Mouse (Mus musculus) neural tube, embryonic 11.5 days (tissue): ENCODE data around the gene Mfsd4b2. TPM values are rescaled to one million over a fixed set of nuclear protein-coding genes. Genes with fewer than 3 reads are reported as not detected.
A peak's percentile ranks its signal among the peaks of the same experiment; 100 is the strongest.

ENCODE experiments used
- ATAC-seq: fragments of 200-750 bp; cut with Nextera tagmentation; 2 replicates; pipeline ENCODE4 v1.8.0; 2017; ENCODE audit warnings: moderate number of reproducible peaks, mild to moderate bottlenecking, moderate TSS enrichment, moderate library complexity; ENCODE audit not compliant: insufficient read depth, low FRiP score, low TSS enrichment
- DNase-seq: peaks from one replicate; pipeline ENCODE4 v3.0.0-alpha.2; 2015; ENCODE audit warnings: low spot score
- H3K27ac ChIP-seq: fragments of 300-500 bp; sonication (generic); 2 replicates; pipeline ENCODE4 v1.5.1; 2014; ENCODE audit warnings: low read depth, mild to moderate bottlenecking, low read length
- H3K27me3 ChIP-seq: fragments of 300-500 bp; sonication (generic); 2 replicates; pipeline ENCODE4 v1.6.1; 2014; ENCODE audit warnings: mild to moderate bottlenecking, low read length, mixed read lengths; ENCODE audit not compliant: control insufficient read depth, insufficient read depth
- H3K36me3 ChIP-seq: fragments of 300-500 bp; sonication (generic); 2 replicates; pipeline ENCODE4 v1.6.1; 2014; ENCODE audit warnings: mild to moderate bottlenecking, low read length, moderate library complexity, mixed read lengths; ENCODE audit not compliant: control insufficient read depth, insufficient read depth
- H3K4me1 ChIP-seq: fragments of 300-500 bp; sonication (generic); 2 replicates; pipeline ENCODE4 v1.6.1; 2014; ENCODE audit warnings: low read length, mixed read lengths; ENCODE audit not compliant: control insufficient read depth, insufficient read depth
- H3K4me2 ChIP-seq: fragments of 300-500 bp; sonication (generic); 2 replicates; pipeline ENCODE4 v1.6.1; 2014; ENCODE audit warnings: low read depth, mild to moderate bottlenecking, moderate library complexity
- H3K4me3 ChIP-seq: fragments of 300-500 bp; sonication (generic); 2 replicates; pipeline ENCODE4 v1.5.1; 2014; ENCODE audit warnings: low read depth, low read length
- H3K9ac ChIP-seq: fragments of 300-500 bp; sonication (generic); 2 replicates; pipeline ENCODE4 v1.6.1; 2014; ENCODE audit warnings: mild to moderate bottlenecking, low read length
- H3K9me3 ChIP-seq: fragments of 300-500 bp; sonication (generic); 2 replicates; pipeline ENCODE4 v1.6.1; 2016; ENCODE audit warnings: low read length; ENCODE audit not compliant: control insufficient read depth
- WGBS: fragments of 180-500 bp; shearing (Covaris S2); extraction: QIAGEN DNeasy Blood & Tissue Kit; methylation state at CpG from one replicate; pipeline ENCODE4 v1.1.7; 2014; 5-methylcytosine and 5-hydroxymethylcytosine counted together
- polyA plus RNA-seq: library from polyadenylated mRNA; unstranded; fragments of >200 nt; fragmentation: Nextera tagmentation; extraction: Ambion mirVana; gene quantifications from 2 replicates; pipeline ENCODE4 v1.2.1, GENCODE M21; 2014

Gene Mfsd4b2
- not detected in 2 replicates for polyA plus RNA-seq

- H3K27ac ChIP-seq: no peak within 1 kb of the TSS
- H3K27me3 ChIP-seq: peaks cover 10% of the 10 kb centered on the region
- H3K9me3 ChIP-seq: no peaks in the 10 kb centered on the region
- H3K4me3 ChIP-seq: peak within 1 kb of the TSS; percentile 38
- peak; percentile 65 for DNase-seq
- peak within 1 kb of the TSS; percentile 73 for H3K4me2 ChIP-seq
- under 1% methylated on average over 41 of the region's 41 CpGs for WGBS
- H3K36me3 ChIP-seq: no peaks in the 10 kb centered on the region
- ATAC-seq: peak; percentile 50; the same call in 1 of the 2 replicates
- peak within 1 kb of the TSS; percentile 61 for H3K9ac ChIP-seq
- H3K4me1 ChIP-seq: no peaks in the 10 kb centered on the region
These were observed at the start of gene Mfsd4b2 for GRCm38 (mm10) chr10:39926616-39927139. Gene Mfsd4b2, minus strand, starts transcription at chr10:39926923.

GRCm38 (mm10) chr10:39975771-39976170 lies 49.0 kb upstream of the Mfsd4b2 start:
- H3K9me3 ChIP-seq: peaks cover 5% of the 10 kb centered on the region; the same call in 1 of the 2 replicates
- H3K27ac ChIP-seq: no peak overlapping the region
- no peaks in the 10 kb centered on the region for H3K36me3 ChIP-seq
- no peak overlapping the region for H3K9ac ChIP-seq
- 46% methylated on average over 2 of the region's 2 CpGs for WGBS
- DNase-seq: no peak
- H3K4me2 ChIP-seq: no peak overlapping the region
- no peak overlapping the region for H3K4me3 ChIP-seq
- H3K4me1 ChIP-seq: no peaks in the 10 kb centered on the region
- H3K27me3 ChIP-seq: no peaks in the 10 kb centered on the region
- no peak for ATAC-seq

- Histone ChIP-seq H3K27me3 (no peaks in the 10 kb centered on the region), H3K4me3 (no peak overlapping the region)
- no peak for ATAC-seq
These were observed 48.3 kb upstream of the Mfsd4b2 start for GRCm38 (mm10) chr10:39974982-39975381.

GRCm38 (mm10) chr10:39967512-39967911 lies 40.8 kb upstream of the Mfsd4b2 start:
- Histone ChIP-seq H3K9me3 (no peaks in the 10 kb centered on the region), H3K27ac (no peak overlapping the region), H3K36me3 (no peaks in the 10 kb centered on the region), H3K4me3 (no peak overlapping the region), H3K9ac (no peak overlapping the region), H3K4me2 (no peak overlapping the region), H3K27me3 (no peaks in the 10 kb centered on the region), H3K4me1 (no peaks in the 10 kb centered on the region)
- ATAC-seq (no peak), DNase-seq (peak; percentile 12)
- WGBS: 85% methylated on average over 3 of the region's 3 CpGs

More at GRCm38 (mm10) chr10:39974982-39975381, 48.3 kb upstream of the Mfsd4b2 start:
- Histone ChIP-seq H3K36me3 (no peaks in the 10 kb centered on the region), H3K9ac (no peak overlapping the region), H3K9me3 (peaks cover 5% of the 10 kb centered on the region; the same call in 1 of the 2 replicates), H3K4me1 (no peaks in the 10 kb centered on the region), H3K4me2 (no peak overlapping the region), H3K27ac (no peak overlapping the region)
- DNase-seq: no peak
- WGBS: 62% methylated on average over 11 of the region's 11 CpGs

- WGBS: 48% methylated on average over 1 of the region's 1 CpGs
- no peak overlapping the region for H3K4me3 ChIP-seq
- no peak for ATAC-seq
These were observed 35.2 kb upstream of the Mfsd4b2 start for GRCm38 (mm10) chr10:39961906-39962305.

GRCm38 (mm10) chr10:39960441-39960822 lies 33.7 kb upstream of the Mfsd4b2 start:
- Histone ChIP-seq H3K9ac (no peak overlapping the region), H3K4me2 (no peak overlapping the region), H3K27ac (no peak overlapping the region), H3K4me3 (no peak overlapping the region), H3K27me3 (no peaks in the 10 kb centered on the region), H3K4me1 (no peaks in the 10 kb centered on the region), H3K36me3 (no peaks in the 10 kb centered on the region), H3K9me3 (no peaks in the 10 kb centered on the region)
- peak; percentile 24; the same call in 1 of the 2 replicates for ATAC-seq
- no peak for DNase-seq
- WGBS: 47% methylated on average over 11 of the region's 11 CpGs

More at GRCm38 (mm10) chr10:39961906-39962305, 35.2 kb upstream of the Mfsd4b2 start:
- DNase-seq: no peak
- no peak overlapping the region for H3K9ac ChIP-seq
- no peak overlapping the region for H3K4me2 ChIP-seq
- no peak overlapping the region for H3K27ac ChIP-seq
- H3K36me3 ChIP-seq: no peaks in the 10 kb centered on the region
- H3K4me1 ChIP-seq: no peaks in the 10 kb centered on the region
- H3K27me3 ChIP-seq: no peaks in the 10 kb centered on the region
- no peaks in the 10 kb centered on the region for H3K9me3 ChIP-seq

GRCm38 (mm10) chr10:39959761-39960440 lies 33.2 kb upstream of the Mfsd4b2 start, which contains the start of gene Mfsd4b3:
Gene Mfsd4b3, minus strand, starts transcription at chr10:39960153.
- no peaks in the 10 kb centered on the region for H3K9me3 ChIP-seq
- DNase-seq (peak; percentile 92), ATAC-seq (peak; percentile 98)
- peak within 1 kb of the TSS; percentile 48 for H3K4me3 ChIP-seq
- peak within 1 kb of the TSS; percentile 56 for H3K9ac ChIP-seq
- under 1% methylated on average over 38 of the region's 38 CpGs for WGBS
- no peak within 1 kb of the TSS for H3K27ac ChIP-seq
- peak within 1 kb of the TSS; percentile 86 for H3K4me2 ChIP-seq
- H3K4me1 ChIP-seq: no peaks in the 10 kb centered on the region
- no peaks in the 10 kb centered on the region for H3K27me3 ChIP-seq
- H3K36me3 ChIP-seq: no peaks in the 10 kb centered on the region

- H3K9ac ChIP-seq: no peak overlapping the region
- H3K27ac ChIP-seq: no peak overlapping the region
- DNase-seq (no peak), ATAC-seq (no peak)
- no peak overlapping the region for H3K4me3 ChIP-seq
- H3K4me2 ChIP-seq: no peak overlapping the region
- no peaks in the 10 kb centered on the region for H3K36me3 ChIP-seq
- no peaks in the 10 kb centered on the region for H3K27me3 ChIP-seq
- H3K9me3 ChIP-seq: no peaks in the 10 kb centered on the region
- H3K4me1 ChIP-seq: no peaks in the 10 kb centered on the region
- 79% methylated on average over 4 of the region's 4 CpGs for WGBS
These were observed 31.5 kb upstream of the Mfsd4b2 start for GRCm38 (mm10) chr10:39958266-39958665.
